Comparison of ENCODE assay signal across 8 mouse cellular contexts in the genomic region with DNA sequence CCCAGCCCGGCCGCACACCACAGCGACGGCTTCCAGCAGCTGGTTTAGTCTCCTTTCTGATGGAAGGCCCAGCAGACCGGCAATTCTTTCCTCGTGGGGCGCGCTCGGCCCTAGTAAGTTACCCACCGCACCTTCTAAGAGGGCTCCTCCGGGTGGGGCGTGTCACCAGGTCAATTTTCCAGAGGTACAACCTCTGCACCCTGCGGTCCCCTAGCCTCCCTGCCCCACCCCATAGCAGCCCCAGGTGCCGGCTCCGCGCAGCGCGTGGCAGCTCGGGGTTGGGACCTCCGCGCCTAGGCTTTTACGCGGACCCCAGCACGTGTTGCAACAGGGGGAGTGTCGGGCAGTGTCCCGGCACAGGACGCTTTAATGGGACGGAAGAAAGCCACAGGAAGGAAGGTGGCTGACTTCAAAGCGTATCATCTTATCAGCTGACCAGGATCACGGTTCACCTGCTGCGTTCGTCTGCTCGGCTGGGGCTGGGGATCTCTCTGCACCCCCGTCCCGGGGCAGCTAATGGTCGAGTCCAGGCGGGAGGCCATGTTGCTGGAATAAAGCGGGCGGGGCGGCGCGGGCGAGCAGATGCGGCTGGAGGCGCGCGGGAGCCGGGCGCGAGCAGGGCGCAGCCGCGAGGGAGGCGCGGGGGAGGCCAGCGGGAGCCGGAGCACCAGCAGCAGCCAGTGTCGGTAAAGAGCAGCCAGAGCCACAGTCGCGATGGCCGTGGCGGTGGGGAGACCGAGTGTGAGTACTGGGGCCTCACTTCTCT. TPM values are rescaled to one million over a fixed set of nuclear protein-coding genes. Genes with fewer than 3 reads are reported as not detected.
DNase-seq lines count a peak whose midpoint lies in the region; ATAC-seq lines count a peak whose summit lies in the region.

A gene (plus strand): TSS at position 581 of the 766 bp plus-strand sequence.

- H3K9me3 ChIP-seq in heart, embryonic 14.5 days (ENCODE audit: control insufficient read depth, low read length): no peaks in the 10 kb centered on the region
- no peaks in the 10 kb centered on the region for H3K9me3 ChIP-seq in liver, embryonic 13.5 days (replicated peaks)
- H3K9me3 ChIP-seq in stomach, embryonic 16.5 days (replicated peaks; ENCODE audit: control insufficient read depth, low read length): no peaks in the 10 kb centered on the region

- peak within 1 kb of the TSS; percentile 79 for H3K4me3 ChIP-seq in brown adipose tissue, adult 24 weeks (ENCODE audit: insufficient read depth, low read depth, low read length)
- peak within 1 kb of the TSS; percentile 65 to 79 for H3K4me3 ChIP-seq in heart, embryonic 14.5 days (ENCODE audit: control insufficient read depth in 1 of 2, insufficient read depth in 1 of 2, low read depth in 1 of 2, low read length in 2 of 2)
- H3K4me3 ChIP-seq in liver, embryonic 13.5 days (replicated peaks): peak within 1 kb of the TSS; percentile 77
- peak within 1 kb of the TSS; percentile 85 for H3K4me3 ChIP-seq in stomach, embryonic 16.5 days (replicated peaks; ENCODE audit: low read length)

- no peaks in the 10 kb centered on the region for H3K27me3 ChIP-seq in heart, embryonic 14.5 days (ENCODE audit: control insufficient read depth, insufficient read depth, low read length)
- no peaks in the 10 kb centered on the region for H3K27me3 ChIP-seq in liver, embryonic 13.5 days
- no peaks in the 10 kb centered on the region for H3K27me3 ChIP-seq in stomach, embryonic 16.5 days (ENCODE audit: control insufficient read depth, insufficient read depth, low read length)

- peaks cover 16% of the 10 kb centered on the region for H3K4me1 ChIP-seq in brown adipose tissue, adult 24 weeks (ENCODE audit: control insufficient read depth, insufficient read depth, insufficient read length, low read length)
- H3K4me1 ChIP-seq in heart, embryonic 14.5 days (ENCODE audit: control insufficient read depth in 2 of 2, insufficient read depth in 2 of 2, low read length in 2 of 2): peaks cover 14 to 46% of the 10 kb centered on the region in 2 experiments
- peaks cover 51% of the 10 kb centered on the region for H3K4me1 ChIP-seq in liver, embryonic 13.5 days (replicated peaks)
- peaks cover 44% of the 10 kb centered on the region for H3K4me1 ChIP-seq in stomach, embryonic 16.5 days (ENCODE audit: control insufficient read depth, insufficient read depth, low read length)

- 1% methylated on average over 63 of the region's 63 CpGs for WGBS in heart, embryonic 14.5 days
- WGBS in liver, embryonic 13.5 days (ENCODE audit: insufficient replicate concordance): under 1% methylated on average over 63 of the region's 63 CpGs
- under 1% methylated on average over 63 of the region's 63 CpGs for WGBS in stomach, embryonic 16.5 days

- DNase-seq in CD4-positive, CD25-positive, alpha-beta regulatory T cell, adult 2 months (ENCODE audit: low read depth, low spot score): peak; percentile 93
- DNase-seq in fibroblast of lung, adult 2 months (ENCODE audit: low read depth): peak; percentile 68
- DNase-seq in kidney, postnatal 14 days: peak; percentile 96
- peak; percentile 82 for DNase-seq in liver, embryonic 13.5 days
- DNase-seq in neural tube, embryonic 10.5 days (ENCODE audit: extremely low spot score, low spot score): peak; percentile 97

- H3K9ac ChIP-seq in heart, embryonic 14.5 days (ENCODE audit: low read length): peak within 1 kb of the TSS; percentile 82
- peak within 1 kb of the TSS; percentile 85 for H3K9ac ChIP-seq in liver, embryonic 13.5 days
- peak within 1 kb of the TSS; percentile 94 for H3K9ac ChIP-seq in stomach, embryonic 16.5 days (ENCODE audit: low read length)

- H3K4me2 ChIP-seq in heart, embryonic 14.5 days (ENCODE audit: low read length): peak within 1 kb of the TSS; percentile 82
- peak within 1 kb of the TSS; percentile 93 for H3K4me2 ChIP-seq in liver, embryonic 13.5 days
- H3K4me2 ChIP-seq in stomach, embryonic 16.5 days (ENCODE audit: low read depth, low read length): peak within 1 kb of the TSS; percentile 96

- H3K36me3 ChIP-seq in heart, embryonic 14.5 days (ENCODE audit: control insufficient read depth, insufficient read depth, low read length): no peaks in the 10 kb centered on the region
- H3K36me3 ChIP-seq in liver, embryonic 13.5 days: no peaks in the 10 kb centered on the region
- H3K36me3 ChIP-seq in stomach, embryonic 16.5 days (ENCODE audit: control insufficient read depth, insufficient read depth, low read length): no peaks in the 10 kb centered on the region

- peak; percentile 85 for ATAC-seq in heart, embryonic 14.5 days (ENCODE audit: insufficient number of reproducible peaks, insufficient read depth, low FRiP score, low read depth)
- ATAC-seq in liver, embryonic 13.5 days (ENCODE audit: low read depth): peak; percentile 92
- ATAC-seq in stomach, embryonic 16.5 days (ENCODE audit: insufficient read depth, low FRiP score): peak; percentile 92

- peak within 1 kb of the TSS; percentile 87 for H3K27ac ChIP-seq in brown adipose tissue, adult 24 weeks (replicated peaks; ENCODE audit: low read depth, low read length)
- peak within 1 kb of the TSS; percentile 80 to 82 for H3K27ac ChIP-seq in heart, embryonic 14.5 days (replicated peaks in 1 of 2; ENCODE audit: control insufficient read depth in 1 of 2, insufficient read depth in 1 of 2, low read depth in 2 of 2, low read length in 2 of 2)
- peak within 1 kb of the TSS; percentile 68 for H3K27ac ChIP-seq in liver, embryonic 13.5 days
- H3K27ac ChIP-seq in stomach, embryonic 16.5 days (ENCODE audit: low read length): peak within 1 kb of the TSS; percentile 94

RNA-seq across cellular contexts. Expression of the gene that starts here (rescaled TPM):
- polyA plus RNA-seq in brown adipose tissue, adult 24 weeks (2012; ENCODE audit: insufficient read depth, insufficient read length, missing spikeins): 16.1 and 17.2 TPM in 2 replicates
- polyA plus RNA-seq in heart, embryonic 14.5 days (2014; fragmentation: Nextera tagmentation; extraction: Ambion mirVana): 83.8 and 85.3 TPM in 2 replicates
- polyA plus RNA-seq in liver, embryonic 13.5 days (2015; fragmentation: Nextera tagmentation; extraction: Ambion mirVana): 28.7 and 36.1 TPM in 2 replicates
- polyA plus RNA-seq in stomach, embryonic 16.5 days (2015; fragmentation: Nextera tagmentation; extraction: Ambion mirVana): 134 and 146 TPM in 2 replicates

Comparison
In these comparisons a context has a peak if more than half of its experiments do, and no peak if none do; other contexts are left out.
1. Peak in every context shown above with its lines: DNase-seq, ATAC-seq, H3K4me3 ChIP-seq and H3K27ac ChIP-seq.